Mouse (Mus musculus) activated CD4-positive, CD25-positive, alpha-beta regulatory T cell, adult 4 months (primary cell): ENCODE data around the gene Msx3. TPM values are rescaled to one million over a fixed set of nuclear protein-coding genes. Genes with fewer than 3 reads are reported as not detected.

Experiments
- polyA plus RNA-seq, 2 experiments: library from polyadenylated mRNA; unstranded; fragments of 100-300 nt; shearing (Covaris generic); gene quantifications; one replicate each; pipeline ENCODE4 v1.2.1; 2017

The Msx3 gene
- polyA plus RNA-seq, 2 experiments from 2014 or later: not detected

Other genes with a start within 250 kb of the Msx3 start
- gene Adgra1, start 214.9 kb downstream of the Msx3 start, polyA plus RNA-seq: not detected
- under 1 TPM; 0.12 to 0.22 TPM for gene Kndc1, start 154.4 kb downstream of the Msx3 start, polyA plus RNA-seq
- gene Utf1, start 105.3 kb downstream of the Msx3 start, polyA plus RNA-seq: 1 to 10 TPM in 1 of 2 experiments, under 1 TPM in 1; 0.90 to 2.2 TPM
- gene 6430531B16Rik, start 70.3 kb downstream of the Msx3 start, polyA plus RNA-seq: 1 to 10 TPM in 1 of 2 experiments, not detected in 1; 1.2 TPM
- 1 to 10 TPM; 9.6 to 9.9 TPM for gene Adam8, start 56.5 kb downstream of the Msx3 start, polyA plus RNA-seq
- 10 to 100 TPM; 26.7 to 26.8 TPM for gene Zfp511, start 12.7 kb downstream of the Msx3 start, polyA plus RNA-seq
- gene Tubgcp2, start 12.4 kb downstream of the Msx3 start, polyA plus RNA-seq: 10 to 100 TPM; 22.2 to 23.0 TPM
- gene Caly, start 33.5 kb upstream of the Msx3 start, polyA plus RNA-seq: not detected
- gene Prap1, start 44.3 kb upstream of the Msx3 start, polyA plus RNA-seq: not detected
- 10 to 100 TPM in 1 of 2 experiments, 1 to 10 TPM in 1; 9.9 to 11.0 TPM for gene Fuom, start 53.4 kb upstream of the Msx3 start, polyA plus RNA-seq
- 1 to 10 TPM; 3.8 to 4.7 TPM for gene Paox, start 66.7 kb upstream of the Msx3 start, polyA plus RNA-seq
- gene Echs1, start 67.4 kb upstream of the Msx3 start, polyA plus RNA-seq: 10 to 100 TPM; 73.1 to 79.4 TPM
- 10 to 100 TPM; 27.7 to 34.1 TPM for gene Mtg1, start 88.5 kb upstream of the Msx3 start, polyA plus RNA-seq
- gene Sprn, start 105.8 kb upstream of the Msx3 start, polyA plus RNA-seq: not detected
- not detected for gene Olfr522, start 115.7 kb upstream of the Msx3 start, polyA plus RNA-seq
- not detected for gene Olfr523, start 124.1 kb upstream of the Msx3 start, polyA plus RNA-seq
- under 1 TPM in 1 of 2 experiments, not detected in 1; 0.17 TPM for gene Olfr524, start 156.9 kb upstream of the Msx3 start, polyA plus RNA-seq
- under 1 TPM in 1 of 2 experiments, not detected in 1; 0.15 TPM for gene Cd163l1, start 169.2 kb upstream of the Msx3 start, polyA plus RNA-seq
- 1 to 10 TPM in 1 of 2 experiments, under 1 TPM in 1; 0.82 to 2.5 TPM for gene 5830411N06Rik, start 198.2 kb upstream of the Msx3 start, polyA plus RNA-seq